Mouse (Mus musculus) CD4-positive helper T cell, adult 2 months (primary cell): ENCODE results near the gene Cd302.

Experiments used
- DNase-seq: peaks from one replicate; pipeline ENCODE4 v3.0.0-alpha.2; 2012; ENCODE audit warnings: low read depth, missing footprints, low spot score

Cd302 gene

GRCm38 (mm10) chr2:60284467-60284821, at the start of gene Cd302:
Gene Cd302, minus strand, starts transcription at chr2:60284488.
- DNase-seq = no peak

DNA sequence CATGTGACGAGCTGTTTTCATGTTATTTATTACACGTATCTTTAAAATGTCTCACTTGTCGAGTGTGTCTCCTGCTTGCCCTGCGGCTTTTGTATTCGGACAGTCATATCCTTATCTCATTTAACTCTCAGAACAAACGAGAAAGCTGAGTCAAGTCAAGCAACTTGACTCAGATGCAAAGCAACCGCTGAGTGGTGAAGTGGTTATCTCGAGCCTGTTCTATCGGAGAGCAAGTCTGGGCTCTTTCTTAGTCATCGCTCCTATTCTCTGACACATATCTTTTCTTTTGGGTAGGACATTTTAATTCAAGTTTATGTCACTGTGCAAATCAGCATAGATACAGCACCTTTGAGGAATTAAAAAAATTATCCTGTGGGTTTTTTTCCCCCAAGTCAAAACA, 44.4 kb upstream of the Cd302 start:
- peak; percentile 31 for DNase-seq

DNA sequence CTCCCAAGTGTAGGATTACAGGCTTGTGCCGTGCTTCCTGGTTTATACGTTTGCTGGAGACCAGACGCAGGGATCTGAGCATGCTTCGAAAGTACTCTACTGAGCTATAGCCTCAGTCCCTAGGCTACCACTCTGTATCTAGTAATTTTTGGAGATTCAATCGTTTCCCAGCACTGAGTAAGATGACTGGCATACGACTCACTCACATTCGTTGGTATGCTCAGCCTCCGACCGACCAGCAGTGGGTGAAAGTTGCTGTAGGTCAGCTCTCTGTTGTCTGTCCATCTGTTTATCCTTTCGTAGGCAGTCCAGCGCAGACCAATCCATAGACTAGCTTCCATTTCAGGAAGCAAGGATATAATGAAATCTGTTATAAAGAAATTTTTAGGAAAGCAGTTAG, 43.3 kb upstream of the Cd302 start:
- DNase-seq = no peak

GRCm38 (mm10) chr2:60326948-60327347, 42.7 kb upstream of the Cd302 start:
- DNase-seq = no peak

GRCm38 (mm10) chr2:60323411-60323810, 39.1 kb upstream of the Cd302 start:
- DNase-seq = peak; percentile 44

- no peak for DNase-seq
These were observed 37.9 kb upstream of the Cd302 start for GRCm38 (mm10) chr2:60322031-60322726.

DNA sequence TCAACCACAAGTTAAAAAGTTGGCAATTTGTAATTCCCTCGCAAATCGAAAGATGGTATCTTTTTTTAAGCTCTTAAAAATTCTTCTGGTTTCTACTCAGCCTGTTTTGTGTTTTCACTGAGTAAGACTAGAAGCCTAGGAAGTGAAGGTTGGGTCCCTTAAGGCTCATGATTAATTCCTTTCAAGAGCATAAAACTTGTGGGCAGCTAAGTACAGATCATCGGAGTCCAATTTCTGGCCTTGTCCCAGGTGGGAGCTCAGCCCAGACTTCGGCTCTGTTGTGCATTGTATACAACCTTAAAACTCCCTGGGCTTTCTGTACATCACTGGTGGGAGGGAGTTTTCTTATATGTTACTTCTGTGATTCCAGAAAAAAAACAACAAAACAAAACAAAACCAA, 19.5 kb upstream of the Cd302 start:
- DNase-seq = no peak

DNA sequence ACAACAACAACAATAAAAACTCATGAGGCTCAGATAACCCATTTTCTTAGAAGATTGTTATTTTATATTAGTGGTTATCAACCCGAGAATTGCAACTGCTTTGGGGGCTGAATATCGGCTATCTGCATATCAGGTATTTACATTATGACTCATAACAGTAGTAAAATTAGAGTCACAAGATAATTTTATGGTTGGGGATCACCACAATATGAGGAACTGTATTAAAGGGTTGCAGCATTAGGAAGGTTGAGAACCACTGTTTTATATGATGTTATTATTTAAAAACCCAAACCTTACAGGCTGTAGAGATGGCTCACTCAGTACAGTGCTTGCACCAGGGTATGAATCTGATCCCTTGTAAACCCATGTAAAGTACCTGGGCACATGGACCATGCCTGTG, 15.0 kb upstream of the Cd302 start:
- no peak for DNase-seq

DNA sequence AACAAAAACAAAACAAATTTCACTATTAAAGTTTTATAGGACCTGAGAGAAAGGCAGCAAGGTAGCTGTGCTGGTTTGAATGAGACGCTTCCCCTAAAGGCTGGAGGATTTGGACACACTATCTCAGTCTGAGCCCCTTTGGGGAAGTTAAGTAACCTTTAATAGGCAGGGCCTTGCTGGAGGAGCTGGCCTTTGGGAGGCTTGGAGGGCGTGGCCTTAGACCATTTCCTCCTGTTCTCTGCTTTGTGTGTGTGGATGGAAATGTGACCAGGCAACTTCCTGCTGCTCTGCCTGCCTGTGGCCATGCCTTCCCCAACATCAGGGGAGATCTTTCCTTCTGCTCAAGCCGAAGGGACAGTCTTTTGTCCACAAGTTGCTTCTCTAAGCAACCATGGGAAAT, 14.0 kb upstream of the Cd302 start:
- no peak for DNase-seq

GRCm38 (mm10) chr2:60291381-60291780, 7.1 kb upstream of the Cd302 start:
- no peak for DNase-seq

- DNase-seq = no peak
These were observed 5.2 kb upstream of the Cd302 start for GRCm38 (mm10) chr2:60289451-60289850.

- DNase-seq = no peak
These were observed 4.3 kb upstream of the Cd302 start for GRCm38 (mm10) chr2:60288606-60289005.

GRCm38 (mm10) chr2:60285107-60285617, 874 bp upstream of the Cd302 start:
- DNase-seq = no peak

GRCm38 (mm10) chr2:60283751-60284466, 379 bp downstream of the Cd302 start:
- DNase-seq = peak; percentile 42

DNA sequence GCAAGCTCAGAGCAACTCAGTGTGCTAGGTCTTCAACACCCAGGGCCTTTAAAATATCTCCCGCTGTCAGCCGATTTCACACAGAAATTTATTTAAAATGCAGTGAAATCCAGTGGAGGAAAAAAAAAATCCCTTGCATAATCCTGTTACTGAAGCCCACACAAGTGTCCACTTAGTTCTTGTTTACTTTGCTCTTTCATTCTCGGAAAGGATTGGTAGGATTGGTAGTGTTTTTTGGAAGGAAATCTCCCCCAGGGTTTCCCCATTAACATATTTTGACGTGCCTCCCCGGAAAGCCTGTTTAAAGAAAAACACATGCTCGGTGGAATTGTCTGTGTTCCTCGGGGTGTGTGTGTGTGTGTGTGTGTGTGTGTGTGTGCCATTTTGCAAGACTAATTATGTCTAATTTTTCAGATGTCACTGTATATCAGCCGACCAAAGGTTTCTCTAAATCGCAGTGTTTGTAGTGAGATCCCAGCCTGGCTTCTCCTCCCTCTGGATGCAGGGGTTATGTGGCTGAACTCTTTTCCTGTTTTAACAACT, 1.0 kb downstream of the Cd302 start:
- DNase-seq = no peak

GRCm38 (mm10) chr2:60282625-60283024, 1.7 kb downstream of the Cd302 start:
- DNase-seq = no peak

- DNase-seq = peak; percentile 31
These were observed 5.7 kb downstream of the Cd302 start for GRCm38 (mm10) chr2:60278627-60279026.

GRCm38 (mm10) chr2:60269856-60270479, 14.3 kb downstream of the Cd302 start:
- no peak for DNase-seq

GRCm38 (mm10) chr2:60267567-60267966, 16.7 kb downstream of the Cd302 start:
- no peak for DNase-seq

DNA sequence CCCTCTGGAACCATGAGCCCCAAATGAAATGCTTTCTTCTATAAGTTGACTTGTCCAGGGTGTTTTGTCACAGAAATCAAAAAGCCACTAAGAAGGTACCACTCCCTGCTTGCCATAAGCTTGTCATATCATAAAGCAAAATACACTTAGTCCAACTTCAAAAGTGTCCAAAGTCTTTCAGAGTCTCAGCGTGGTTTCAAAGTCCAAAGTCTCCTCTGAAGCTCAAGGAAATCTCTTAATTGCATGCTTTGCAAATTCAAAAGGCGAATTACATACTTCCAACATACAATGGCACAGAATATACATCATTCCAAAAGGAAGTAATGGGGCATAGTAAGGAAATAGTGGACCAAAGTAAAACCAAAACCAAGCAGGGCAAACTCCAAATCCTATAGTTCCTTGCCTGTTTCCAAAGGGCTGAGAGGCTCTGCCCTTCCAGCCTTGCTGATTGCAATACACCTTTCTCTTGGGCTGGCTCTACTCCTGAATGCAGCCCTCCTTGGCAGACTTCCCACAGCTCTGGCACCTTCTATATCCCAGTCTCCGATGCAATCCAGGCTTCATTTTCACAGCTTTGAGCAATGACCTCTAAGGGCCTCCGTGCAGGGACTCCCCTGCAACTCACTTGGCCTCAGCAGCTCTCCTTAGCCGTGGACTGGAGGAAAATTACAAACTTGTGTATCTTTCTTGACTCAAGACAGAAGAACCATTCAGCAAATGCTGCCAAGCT, 23.5 kb downstream of the Cd302 start:
- no peak for DNase-seq

- no peak for DNase-seq
These were observed 25.1 kb downstream of the Cd302 start for GRCm38 (mm10) chr2:60259186-60259585.

- DNase-seq = no peak
These were observed 27.5 kb downstream of the Cd302 start for GRCm38 (mm10) chr2:60256751-60257150.
